Mouse (Mus musculus) bone marrow macrophage, adult 2 months (primary cell): Measurements from ENCODE around the gene Sfi1.

Experiments
- CTCF ChIP-seq: IDR thresholded peaks from 2 replicates; pipeline ENCODE4 v1.5.1; 2012; ENCODE audit warnings: low read depth, mild to moderate bottlenecking, low read length, moderate library complexity
- POLR2A ChIP-seq: IDR thresholded peaks from 2 replicates; pipeline ENCODE4 v1.6.1; 2012; ENCODE audit warnings: mild to moderate bottlenecking, low read depth, low read length, borderline replicate concordance

GRCm38 (mm10) chr11:3103619-3104164 is 89.6 kb downstream of the Sfi1 start:
- TF ChIP-seq CTCF (no peak), POLR2A (no peak)
